Mouse (Mus musculus): ENCODE measurements around the gene Fam213a. TPM values are rescaled to one million over a fixed set of nuclear protein-coding genes. Genes with fewer than 3 reads are reported as not detected.

The Fam213a gene
- polyA plus RNA-seq, 1 experiment from 2014 or later, result 76.2 TPM

DNA sequence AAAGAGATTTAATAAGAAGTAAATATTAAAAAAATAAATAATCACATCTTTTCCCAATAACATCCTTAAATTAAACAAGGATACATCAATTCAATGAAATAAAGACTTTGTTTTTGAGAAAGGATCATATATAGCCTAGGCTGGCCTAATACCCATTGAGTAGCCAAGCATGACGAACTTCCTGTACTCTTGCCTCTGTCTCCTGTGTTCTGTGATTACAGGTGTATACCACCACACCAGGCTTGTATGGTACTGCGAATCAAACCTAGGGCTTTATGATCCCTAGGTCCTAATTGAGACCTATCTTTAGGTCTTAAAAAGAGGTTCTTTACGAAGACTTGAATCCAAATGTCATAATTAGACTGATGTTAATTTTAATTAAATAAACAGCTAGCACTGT lies 7.7 kb upstream of the Fam213a start:
- Histone ChIP-seq H3K4me2 (replicated peaks) (no peak overlapping the region), H3K4me3 (no peak overlapping the region), H3K9me3 (no peaks in the 10 kb centered on the region), H3K27me3 (no peaks in the 10 kb centered on the region), H3K9ac (replicated peaks) (no peak overlapping the region), H3K36me3 (no peaks in the 10 kb centered on the region), H3K4me1 (no peaks in the 10 kb centered on the region), H3K27ac (replicated peaks) (no peak overlapping the region)
- ATAC-seq (replicated peaks), result no peak
- 88% methylated on average over 3 of the region's 3 CpGs for WGBS

DNA sequence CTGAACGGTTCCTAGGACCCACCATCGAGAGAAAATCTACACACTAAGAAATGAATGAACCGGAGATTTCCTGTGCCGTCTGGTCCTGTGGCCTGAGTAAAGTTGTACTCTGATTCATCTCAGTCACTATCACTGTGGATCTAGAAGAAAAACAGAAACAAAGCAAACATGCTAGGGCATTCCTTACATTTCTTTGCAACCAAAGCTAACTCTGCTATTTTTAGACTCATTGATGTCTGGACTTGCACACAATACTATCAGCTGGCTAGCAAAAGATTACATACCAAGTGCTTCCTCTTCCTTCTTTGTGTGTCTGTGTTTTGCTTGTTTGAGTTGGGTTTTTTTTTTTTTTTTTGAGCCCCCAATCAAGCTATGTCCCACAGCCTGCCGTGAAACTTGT lies 3.9 kb upstream of the Fam213a start:
- Histone ChIP-seq H3K4me3 (no peak overlapping the region), H3K4me1 (peaks cover 14% of the 10 kb centered on the region), H3K9ac (replicated peaks) (no peak overlapping the region), H3K4me2 (replicated peaks) (no peak overlapping the region), H3K27ac (replicated peaks) (no peak overlapping the region), H3K36me3 (no peaks in the 10 kb centered on the region), H3K9me3 (no peaks in the 10 kb centered on the region), H3K27me3 (no peaks in the 10 kb centered on the region)
- WGBS, result 89% methylated on average over 5 of the region's 5 CpGs
- no peak for ATAC-seq (replicated peaks)

DNA sequence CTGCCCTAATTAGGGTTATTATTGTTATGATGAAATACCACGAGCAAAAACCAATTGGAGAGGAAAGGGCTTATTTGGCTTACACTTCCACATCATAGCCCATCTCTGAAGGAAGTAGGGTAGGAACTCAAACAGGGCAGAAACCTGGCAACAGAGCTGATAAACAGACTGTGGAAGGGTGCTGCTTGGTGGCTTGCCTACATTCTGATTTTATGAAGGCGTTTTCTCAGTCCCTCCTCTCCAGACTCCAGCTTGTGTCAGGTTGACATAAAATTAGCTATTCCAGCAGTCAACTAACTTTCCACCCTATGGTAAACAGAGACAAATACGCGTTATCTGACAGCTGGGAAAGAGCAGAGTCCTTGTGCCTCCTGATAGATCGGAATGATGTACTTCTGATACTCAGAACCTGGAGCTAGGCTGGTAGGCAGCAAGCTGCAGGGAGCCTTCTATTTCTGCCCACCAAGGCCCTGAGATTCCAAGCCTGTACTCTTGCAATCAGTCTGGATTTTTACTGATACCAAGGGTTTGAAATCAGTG lies 1.2 kb upstream of the Fam213a start:
- 69% methylated on average over 5 of the region's 5 CpGs for WGBS
- Histone ChIP-seq H3K9me3 (no peaks in the 10 kb centered on the region), H3K27me3 (no peaks in the 10 kb centered on the region), H3K27ac (replicated peaks) (no peak overlapping the region), H3K4me2 (replicated peaks) (no peak overlapping the region), H3K9ac (replicated peaks) (no peak overlapping the region), H3K4me1 (peaks cover 14% of the 10 kb centered on the region), H3K36me3 (no peaks in the 10 kb centered on the region), H3K4me3 (no peak overlapping the region)
- no peak for ATAC-seq (replicated peaks)

DNA sequence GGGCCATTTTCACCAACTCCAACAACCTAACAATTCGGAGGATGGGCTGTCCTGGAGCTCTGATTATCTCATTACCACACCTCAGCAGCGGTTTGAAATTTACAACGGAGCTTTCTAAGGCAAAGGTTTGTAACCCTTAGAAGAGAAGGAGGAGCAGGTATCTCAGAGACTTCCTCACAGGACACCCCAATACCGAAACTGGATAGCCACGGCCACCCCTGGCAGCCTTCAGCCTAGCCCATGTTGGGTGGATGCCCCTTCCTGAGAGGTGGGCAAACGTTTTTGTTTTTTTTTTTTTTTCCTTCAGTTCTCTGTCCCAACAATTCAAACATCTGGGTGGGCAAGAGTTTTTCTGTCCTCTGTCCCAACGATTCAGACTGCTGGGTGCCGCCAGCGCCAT lies 445 bp downstream of the Fam213a start:
- ATAC-seq (replicated peaks), result peak; percentile 3
- 19% methylated on average over 9 of the region's 9 CpGs for WGBS

DNA sequence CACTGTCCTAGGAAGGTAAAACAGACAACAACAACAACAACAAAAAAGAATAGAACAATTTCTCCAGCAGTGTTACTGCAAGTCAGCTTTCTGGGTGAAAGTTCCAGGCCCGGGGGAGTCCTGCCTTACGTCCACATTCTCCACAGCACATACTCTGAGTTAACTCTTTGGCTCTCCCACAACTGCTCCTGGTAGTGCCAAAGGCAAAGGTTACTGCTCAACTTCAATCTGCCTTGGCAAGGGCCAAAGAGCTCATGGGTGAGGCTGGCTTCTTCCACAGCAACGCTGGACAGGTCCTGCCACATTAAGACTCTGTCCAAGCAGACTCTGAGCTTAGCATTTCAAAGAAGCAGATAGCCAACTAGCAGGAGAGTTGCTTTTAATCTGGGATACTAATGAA lies 1.7 kb downstream of the Fam213a start:
- Histone ChIP-seq H3K4me3 (no peak overlapping the region), H3K27ac (replicated peaks) (no peak overlapping the region), H3K27me3 (no peaks in the 10 kb centered on the region), H3K4me2 (replicated peaks) (no peak overlapping the region), H3K4me1 (peaks cover 14% of the 10 kb centered on the region), H3K36me3 (no peaks in the 10 kb centered on the region), H3K9me3 (no peaks in the 10 kb centered on the region), H3K9ac (replicated peaks) (no peak overlapping the region)
- 81% methylated on average over 3 of the region's 3 CpGs for WGBS
- ATAC-seq (replicated peaks), result no peak

More for the DNA sequence above, 445 bp downstream of the Fam213a start:
- H3K9ac ChIP-seq (replicated peaks), result peak overlapping the region; percentile 86
- peak overlapping the region; percentile 87 for H3K4me2 ChIP-seq (replicated peaks)
- peak overlapping the region; percentile 76 for H3K4me3 ChIP-seq
- H3K27ac ChIP-seq (replicated peaks), result peak overlapping the region; percentile 81; the same call in 1 of the 2 replicates
- no peaks in the 10 kb centered on the region for H3K27me3 ChIP-seq
- no peaks in the 10 kb centered on the region for H3K36me3 ChIP-seq
- H3K9me3 ChIP-seq, result no peaks in the 10 kb centered on the region
- peaks cover 14% of the 10 kb centered on the region for H3K4me1 ChIP-seq

DNA sequence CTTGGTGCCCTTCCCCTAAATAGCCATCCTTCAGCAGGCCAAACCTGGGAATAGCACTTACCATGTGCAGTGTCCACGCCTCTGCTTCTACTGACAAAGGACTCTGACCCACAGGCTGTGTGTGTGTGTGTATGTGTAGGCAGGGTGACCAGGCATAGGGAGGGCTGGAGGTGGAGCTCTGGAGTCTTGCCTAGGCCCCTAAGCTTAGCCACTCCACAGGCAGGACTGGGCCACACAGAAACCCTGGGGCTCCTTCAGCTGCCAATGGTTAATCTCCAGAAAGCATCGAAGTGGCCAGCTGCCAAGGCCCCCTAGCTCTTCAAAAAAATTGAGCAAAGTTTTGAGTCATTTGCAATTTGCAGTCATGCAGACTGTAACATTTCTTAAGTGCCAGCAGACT lies 5.5 kb downstream of the Fam213a start:
- H3K9me3 ChIP-seq, result no peaks in the 10 kb centered on the region
- H3K36me3 ChIP-seq, result no peaks in the 10 kb centered on the region
- H3K27me3 ChIP-seq, result no peaks in the 10 kb centered on the region
- H3K4me3 ChIP-seq, result no peak overlapping the region
- no peak for ATAC-seq (replicated peaks)
- 63% methylated on average over 2 of the region's 2 CpGs for WGBS
- H3K4me2 ChIP-seq (replicated peaks), result no peak overlapping the region
- no peak overlapping the region for H3K9ac ChIP-seq (replicated peaks)
- H3K27ac ChIP-seq (replicated peaks), result no peak overlapping the region
- peaks cover 13% of the 10 kb centered on the region for H3K4me1 ChIP-seq

DNA sequence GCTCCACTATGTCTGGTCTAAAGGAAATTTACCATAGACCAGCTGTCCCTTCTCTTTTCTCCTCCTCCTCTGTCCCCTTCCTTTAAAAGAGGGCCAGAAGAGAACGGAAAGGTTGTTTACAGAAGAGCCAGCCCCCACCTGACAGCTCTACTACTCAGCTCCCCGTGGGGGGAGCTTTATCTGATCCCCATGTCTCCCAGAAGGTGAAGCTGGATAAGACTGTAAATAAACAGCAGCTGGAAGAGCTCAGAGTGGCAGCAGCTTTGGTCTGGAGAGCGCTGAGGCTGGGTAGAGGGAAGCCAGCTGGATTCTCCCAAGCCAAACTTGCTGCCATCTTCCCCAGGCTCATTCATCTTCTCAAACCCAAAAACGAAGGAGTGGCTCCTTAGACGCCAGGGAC lies 5.9 kb downstream of the Fam213a start:
- no peaks in the 10 kb centered on the region for H3K27me3 ChIP-seq
- H3K4me3 ChIP-seq, result no peak overlapping the region
- no peak for ATAC-seq (replicated peaks)
- H3K4me1 ChIP-seq, result peaks cover 10% of the 10 kb centered on the region
- no peak overlapping the region for H3K4me2 ChIP-seq (replicated peaks)
- H3K27ac ChIP-seq (replicated peaks), result no peak overlapping the region
- 52% methylated on average over 5 of the region's 5 CpGs for WGBS
- H3K36me3 ChIP-seq, result no peaks in the 10 kb centered on the region
- H3K9me3 ChIP-seq, result no peaks in the 10 kb centered on the region
- H3K9ac ChIP-seq (replicated peaks), result no peak overlapping the region

DNA sequence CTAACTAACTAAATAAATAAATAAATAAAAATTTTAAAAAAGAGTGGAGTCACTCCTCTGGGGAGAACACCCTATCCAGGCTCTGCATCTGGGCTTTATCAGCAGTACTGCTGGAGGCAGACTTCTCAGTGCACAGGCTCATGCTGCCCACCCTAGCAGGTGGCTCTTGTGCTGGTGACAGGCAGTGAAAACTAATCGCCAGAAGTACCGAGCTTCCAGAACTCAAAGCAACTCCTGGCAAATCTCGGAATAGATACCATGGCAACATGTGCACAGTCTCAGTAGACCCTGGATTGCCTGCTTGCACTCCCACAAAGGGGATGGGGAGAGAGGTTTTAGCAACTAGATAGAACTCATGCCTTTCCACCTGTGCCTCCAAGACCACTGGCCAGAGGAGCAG lies 6.7 kb downstream of the Fam213a start:
- Histone ChIP-seq H3K27ac (replicated peaks) (no peak overlapping the region), H3K9ac (replicated peaks) (no peak overlapping the region), H3K9me3 (no peaks in the 10 kb centered on the region), H3K27me3 (no peaks in the 10 kb centered on the region), H3K4me3 (no peak overlapping the region), H3K4me1 (peaks cover 10% of the 10 kb centered on the region), H3K4me2 (replicated peaks) (no peak overlapping the region), H3K36me3 (no peaks in the 10 kb centered on the region)
- 41% methylated on average over 3 of the region's 3 CpGs for WGBS
- ATAC-seq (replicated peaks), result no peak

DNA sequence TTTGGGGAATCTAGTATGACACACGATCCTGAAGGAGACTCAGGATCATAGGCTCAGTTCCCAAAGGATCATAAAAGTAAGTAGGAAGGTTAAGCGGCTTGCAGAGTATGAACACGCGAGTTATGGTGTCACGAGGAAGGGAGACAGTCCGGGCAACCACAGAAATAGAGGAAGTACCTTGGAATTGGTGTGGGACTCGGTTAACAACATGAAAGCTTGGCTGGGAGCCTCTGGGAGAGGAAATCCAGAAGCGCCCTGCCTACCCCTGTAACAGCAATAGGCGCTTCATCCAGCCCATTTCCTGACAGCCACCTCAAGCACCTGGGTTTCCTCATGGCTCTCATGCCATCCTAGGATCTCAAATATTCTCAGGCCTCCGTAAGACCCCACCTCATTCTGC lies 7.3 kb downstream of the Fam213a start:
- Histone ChIP-seq H3K36me3 (no peaks in the 10 kb centered on the region), H3K4me1 (peaks cover 10% of the 10 kb centered on the region), H3K9me3 (no peaks in the 10 kb centered on the region), H3K4me2 (replicated peaks) (no peak overlapping the region), H3K27me3 (no peaks in the 10 kb centered on the region), H3K27ac (replicated peaks) (no peak overlapping the region), H3K9ac (replicated peaks) (no peak overlapping the region), H3K4me3 (no peak overlapping the region)
- WGBS, result 96% methylated on average over 10 of the region's 10 CpGs
- ATAC-seq (replicated peaks), result no peak

DNA sequence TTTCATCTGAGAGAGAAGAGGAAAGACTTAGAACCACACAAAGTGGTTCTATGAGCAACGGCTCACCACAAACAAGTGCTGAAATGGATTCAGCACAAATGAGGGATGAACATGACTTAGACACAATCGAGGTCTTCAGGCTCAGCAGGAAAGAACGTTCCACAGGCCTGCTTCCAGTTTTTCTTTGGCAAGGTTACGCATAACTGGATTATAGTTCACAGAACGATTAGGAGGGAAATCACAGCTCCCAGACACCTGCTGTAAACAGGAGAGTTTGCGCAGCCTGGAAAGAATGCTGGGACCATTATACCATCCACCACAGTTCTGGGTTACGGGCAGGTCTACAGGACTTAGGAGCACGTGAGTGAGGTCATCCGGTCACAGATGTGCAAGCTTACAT lies 7.9 kb downstream of the Fam213a start:
- no peak for ATAC-seq (replicated peaks)
- no peak overlapping the region for H3K27ac ChIP-seq (replicated peaks)
- H3K36me3 ChIP-seq, result 0 out of 2 replicates have a peak, but pooled peaks cover 3% of the 10 kb centered on the region
- no peaks in the 10 kb centered on the region for H3K27me3 ChIP-seq
- 88% methylated on average over 9 of the region's 9 CpGs for WGBS
- H3K4me3 ChIP-seq, result no peak overlapping the region
- peaks cover 10% of the 10 kb centered on the region for H3K4me1 ChIP-seq
- H3K9ac ChIP-seq (replicated peaks), result no peak overlapping the region
- no peak overlapping the region for H3K4me2 ChIP-seq (replicated peaks)
- H3K9me3 ChIP-seq, result no peaks in the 10 kb centered on the region

DNA sequence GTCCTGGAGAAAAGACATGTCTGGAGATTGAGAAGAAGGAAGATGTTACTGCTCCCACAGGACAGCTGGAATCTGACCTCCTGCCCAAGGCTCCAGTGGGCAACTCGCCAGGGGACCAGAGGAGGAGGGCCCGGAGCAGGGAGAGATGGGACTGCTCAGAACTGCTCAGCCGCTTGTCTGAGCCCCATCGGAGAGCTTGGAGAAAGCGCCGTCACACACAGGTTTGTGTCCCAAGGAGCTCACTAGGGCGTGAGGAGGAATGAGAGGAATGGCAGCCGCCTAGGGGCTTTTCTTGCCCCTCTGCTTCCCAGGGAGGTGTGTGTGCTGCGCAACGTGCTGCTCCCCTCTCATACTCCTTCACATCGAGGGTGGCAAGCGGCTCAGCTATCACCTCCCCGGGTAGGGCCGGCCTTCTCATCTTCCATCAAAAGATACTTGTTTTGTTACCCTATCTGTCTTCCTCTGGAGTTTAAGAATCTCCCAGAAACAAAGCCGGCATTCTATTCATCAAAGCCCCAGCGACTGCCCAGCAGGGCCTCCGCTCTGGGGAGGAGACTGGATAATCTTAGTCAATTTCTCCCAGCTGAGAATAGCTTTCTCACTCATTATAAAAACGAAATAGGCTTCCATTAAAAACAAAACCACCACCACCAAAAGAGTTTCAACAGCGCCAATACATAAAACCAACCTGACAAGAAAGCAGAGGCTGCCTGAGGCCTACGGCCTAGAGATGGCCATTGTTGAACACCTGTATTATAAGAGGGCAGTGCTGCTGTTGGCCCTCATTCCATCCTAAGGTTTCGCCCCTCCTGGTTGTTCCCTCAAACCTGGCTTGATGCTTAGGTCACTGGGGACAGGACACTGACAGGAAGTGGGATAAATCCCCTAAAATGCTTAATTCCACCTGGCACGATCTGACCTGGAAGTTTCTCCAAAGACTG lies 9.1 kb downstream of the Fam213a start:
- Histone ChIP-seq H3K27me3 (no peaks in the 10 kb centered on the region), H3K9ac (replicated peaks) (no peak overlapping the region), H3K4me3 (no peak overlapping the region), H3K9me3 (no peaks in the 10 kb centered on the region), H3K4me1 (peaks cover 10% of the 10 kb centered on the region), H3K4me2 (replicated peaks) (peak overlapping the region; percentile 14; the same call in 1 of the 2 replicates), H3K27ac (replicated peaks) (no peak overlapping the region), H3K36me3 (0 out of 2 replicates have a peak, but pooled peaks cover 4% of the 10 kb centered on the region)
- peak; percentile 49; the same call in 1 of the 2 replicates for ATAC-seq (replicated peaks)
- 12% methylated on average over 22 of the region's 22 CpGs for WGBS

DNA sequence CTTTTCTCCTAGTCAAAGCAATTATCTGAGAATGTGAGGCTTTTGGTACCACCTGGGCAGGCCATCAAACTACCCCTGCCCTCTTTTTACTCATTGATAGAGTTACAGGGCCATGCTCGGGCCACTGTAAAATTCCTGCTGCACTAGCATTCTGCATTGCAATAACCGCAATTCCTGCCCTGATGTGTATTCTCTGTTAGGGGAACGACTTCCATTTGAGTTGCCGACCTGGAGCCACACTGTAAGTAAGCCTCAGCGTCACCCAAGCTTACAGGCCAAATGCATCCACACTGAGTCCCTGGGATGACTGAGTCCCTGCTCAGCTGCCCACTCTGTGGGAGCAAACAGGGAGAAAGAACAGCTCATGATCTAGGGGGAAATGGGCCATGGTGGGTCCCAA lies 12.0 kb downstream of the Fam213a start:
- no peaks in the 10 kb centered on the region for H3K9me3 ChIP-seq
- H3K4me1 ChIP-seq, result peaks cover 10% of the 10 kb centered on the region
- H3K27me3 ChIP-seq, result no peaks in the 10 kb centered on the region
- no peak overlapping the region for H3K4me2 ChIP-seq (replicated peaks)
- no peak overlapping the region for H3K9ac ChIP-seq (replicated peaks)
- H3K36me3 ChIP-seq, result peaks cover 13% of the 10 kb centered on the region
- no peak overlapping the region for H3K27ac ChIP-seq (replicated peaks)
- H3K4me3 ChIP-seq, result no peak overlapping the region
- no peak for ATAC-seq (replicated peaks)
- 95% methylated on average over 5 of the region's 5 CpGs for WGBS
